Mouse (Mus musculus) adrenal gland, postnatal 4 days (tissue): ENCODE data around the gene Amy2a4. TPM values are rescaled to one million over a fixed set of nuclear protein-coding genes. Genes with fewer than 3 reads are reported as not detected.
"Not testable (repeated sequence)": the region's sequence is repeated elsewhere in the genome, so short reads cannot be mapped to it uniquely, and the experiment has no call there.

Source experiments
- DNase-seq, 2 experiments: peaks; one replicate each; pipeline ENCODE4 v3.0.0; 2021 to 2022; ENCODE audit warnings: low spot score in 2 of 2, mixed read lengths in 2 of 2
- long read RNA-seq, 2 experiments: library from polyadenylated mRNA; stranded (forward); transcript quantifications; one replicate each; pipeline ENCODE4 v2.0.0; 2021
- total RNA-seq, 2 experiments: library from RNA; stranded (reverse); gene quantifications; 2 replicates each; pipeline ENCODE4 v1.2.3; 2021

Amy2a4 gene
- 100 to 1,000 TPM in 1 of 2 experiments, not detected in 1; 102 TPM for total RNA-seq
- long read RNA-seq, experiment 1: 0 reads
- long read RNA-seq, experiment 2, transcript Amy2a4-201 (10 exons, 3,717 nt): major isoform, 114 of 129 reads
- long read RNA-seq, experiment 2, partial matches to known transcripts: 15 of 129 reads
- long read RNA-seq, experiment 2, other reads (novel, unspliced or antisense): 0 of 129 reads

DNA sequence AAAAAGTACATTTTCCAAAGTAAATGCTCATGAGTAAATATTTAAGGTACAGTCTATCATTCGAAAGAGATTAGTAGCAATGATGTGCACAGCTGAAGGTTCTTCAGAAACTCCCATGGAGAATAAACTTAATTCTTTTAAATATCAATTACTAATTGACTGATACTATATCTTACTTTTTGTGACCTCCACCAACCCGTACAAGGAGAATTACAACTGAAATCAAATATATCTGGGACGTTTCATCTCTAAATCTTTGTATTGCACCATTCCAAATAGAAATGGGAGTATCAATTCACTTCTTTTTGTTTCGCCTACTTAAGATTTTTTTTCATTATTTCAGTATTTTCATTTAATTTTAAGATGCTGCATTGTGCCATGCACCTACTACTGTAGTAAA lies at the start of gene Amy2a4:
Gene Amy2a4, minus strand, starts transcription at position 101 of the 400 bp plus-strand sequence.
- not testable (repeated sequence) for DNase-seq

DNA sequence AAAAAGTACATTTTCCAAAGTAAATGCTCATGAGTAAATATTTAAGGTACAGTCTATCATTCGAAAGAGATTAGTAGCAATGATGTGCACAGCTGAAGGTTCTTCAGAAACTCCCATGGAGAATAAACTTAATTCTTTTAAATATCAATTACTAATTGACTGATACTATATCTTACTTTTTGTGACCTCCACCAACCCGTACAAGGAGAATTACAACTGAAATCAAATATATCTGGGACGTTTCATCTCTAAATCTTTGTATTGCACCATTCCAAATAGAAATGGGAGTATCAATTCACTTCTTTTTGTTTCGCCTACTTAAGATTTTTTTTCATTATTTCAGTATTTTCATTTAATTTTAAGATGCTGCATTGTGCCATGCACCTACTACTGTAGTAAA lies 32.7 kb upstream of the Amy2a4 start, which contains the start of gene Amy2a3:
Gene Amy2a3, minus strand, starts transcription at position 101 of the 400 bp plus-strand sequence.
- not testable (repeated sequence) for DNase-seq

DNA sequence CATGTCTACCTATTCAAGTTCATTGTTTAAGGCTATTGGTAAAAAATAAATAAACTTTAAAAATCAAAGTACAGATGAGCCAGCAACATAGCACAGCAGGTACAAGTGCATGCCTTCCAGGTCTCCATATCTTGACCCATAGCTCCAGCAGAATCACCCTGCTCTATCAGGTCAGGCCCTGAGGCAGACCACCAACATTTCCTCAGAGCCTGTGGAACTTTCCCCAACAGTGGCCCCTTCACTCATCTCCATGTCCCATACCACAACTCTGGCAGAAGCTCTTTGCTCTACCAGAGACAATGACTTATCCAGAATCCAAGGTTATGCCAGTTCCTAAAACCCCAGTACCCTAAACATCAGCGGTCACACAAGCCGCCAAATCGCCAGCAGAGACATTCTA lies 21.7 kb upstream of the Amy2a4 start:
- not testable (repeated sequence) for DNase-seq

DNA sequence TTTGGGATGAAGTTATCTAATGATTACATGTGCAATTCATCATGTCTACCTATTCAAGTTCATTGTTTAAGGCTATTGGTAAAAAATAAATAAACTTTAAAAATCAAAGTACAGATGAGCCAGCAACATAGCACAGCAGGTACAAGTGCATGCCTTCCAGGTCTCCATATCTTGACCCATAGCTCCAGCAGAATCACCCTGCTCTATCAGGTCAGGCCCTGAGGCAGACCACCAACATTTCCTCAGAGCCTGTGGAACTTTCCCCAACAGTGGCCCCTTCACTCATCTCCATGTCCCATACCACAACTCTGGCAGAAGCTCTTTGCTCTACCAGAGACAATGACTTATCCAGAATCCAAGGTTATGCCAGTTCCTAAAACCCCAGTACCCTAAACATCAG lies 11.0 kb downstream of the Amy2a4 start:
- DNase-seq: not testable (repeated sequence)

DNA sequence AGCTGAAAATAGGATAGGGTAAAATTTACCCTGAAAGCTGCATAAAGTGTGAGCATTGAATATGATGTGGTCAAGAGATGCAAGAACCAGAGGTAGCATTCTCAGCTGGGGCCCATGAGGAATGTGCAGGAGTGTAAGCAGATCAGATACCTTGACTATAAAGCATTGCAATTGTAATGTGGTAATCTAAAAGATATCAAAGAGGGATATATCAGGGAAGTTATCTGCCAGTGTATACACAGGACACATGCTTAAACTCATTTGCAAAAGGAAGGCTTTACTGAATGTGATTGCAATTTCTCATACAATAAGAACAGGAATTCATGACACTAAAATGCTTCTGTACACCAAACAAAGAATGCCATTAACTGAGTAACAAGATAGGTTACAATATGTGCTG lies 11.7 kb downstream of the Amy2a4 start:
- not testable (repeated sequence) for DNase-seq

DNA sequence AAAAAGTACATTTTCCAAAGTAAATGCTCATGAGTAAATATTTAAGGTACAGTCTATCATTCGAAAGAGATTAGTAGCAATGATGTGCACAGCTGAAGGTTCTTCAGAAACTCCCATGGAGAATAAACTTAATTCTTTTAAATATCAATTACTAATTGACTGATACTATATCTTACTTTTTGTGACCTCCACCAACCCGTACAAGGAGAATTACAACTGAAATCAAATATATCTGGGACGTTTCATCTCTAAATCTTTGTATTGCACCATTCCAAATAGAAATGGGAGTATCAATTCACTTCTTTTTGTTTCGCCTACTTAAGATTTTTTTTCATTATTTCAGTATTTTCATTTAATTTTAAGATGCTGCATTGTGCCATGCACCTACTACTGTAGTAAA lies 32.5 kb downstream of the Amy2a4 start, which contains the start of gene Amy2a5:
Gene Amy2a5, minus strand, starts transcription at position 101 of the 400 bp plus-strand sequence.
- not testable (repeated sequence) for DNase-seq

Other genes with a start within 250 kb of the Amy2a4 start
- gene Amy2a5, start 32.6 kb downstream of the Amy2a4 start, total RNA-seq: 100 to 1,000 TPM in 1 of 2 experiments, under 1 TPM in 1; 0.17 to 276 TPM
- gene Amy2a3, start 32.6 kb upstream of the Amy2a4 start, total RNA-seq: 100 to 1,000 TPM in 1 of 2 experiments, not detected in 1; 102 TPM
- gene Amy2a2, start 65.2 kb upstream of the Amy2a4 start, total RNA-seq: 100 to 1,000 TPM in 1 of 2 experiments, not detected in 1; 102 TPM
- gene Amy2a1, start 241.0 kb upstream of the Amy2a4 start, total RNA-seq: 100 to 1,000 TPM in 1 of 2 experiments, under 1 TPM in 1; 0.40 to 489 TPM